Mouse (Mus musculus): ENCODE measurements around the gene Celsr1. TPM values are rescaled to one million over a fixed set of nuclear protein-coding genes. Genes with fewer than 3 reads are reported as not detected.
A peak's percentile ranks its signal among the peaks of the same experiment; 100 is the strongest.
"Not testable (repeated sequence)": the region's sequence is repeated elsewhere in the genome, so short reads cannot be mapped to it uniquely, and the experiment has no call there.

The Celsr1 gene
- polyA plus RNA-seq, 1 experiment from 2014 or later = 0.25 TPM

GRCm38 (mm10) chr15:85865913-85866312 lies 167.7 kb downstream of the Celsr1 start:
- H3K4me3 ChIP-seq; H3K9me3 ChIP-seq (replicated peaks); H3K27me3 ChIP-seq (replicated peaks); H3K9ac ChIP-seq; ATAC-seq; H3K4me2 ChIP-seq; H3K27ac ChIP-seq: not testable (repeated sequence)
- Histone ChIP-seq H3K36me3 (peaks cover 100% of the 10 kb centered on the region), H3K4me1 (peaks cover 12% of the 10 kb centered on the region)
- 89% methylated on average over 7 of the region's 7 CpGs for WGBS (ENCODE audit: insufficient replicate concordance)

- H3K27me3 ChIP-seq (replicated peaks) = no peaks in the 10 kb centered on the region
- H3K9me3 ChIP-seq (replicated peaks) = no peaks in the 10 kb centered on the region
- peak within 1 kb of the TSS; percentile 70 for H3K4me3 ChIP-seq
- peak within 1 kb of the TSS; percentile 82 for H3K9ac ChIP-seq
- H3K4me2 ChIP-seq = peak within 1 kb of the TSS; percentile 86
- ATAC-seq = peak; percentile 98
- peaks cover 31% of the 10 kb centered on the region for H3K4me1 ChIP-seq
- WGBS (ENCODE audit: insufficient replicate concordance) = under 1% methylated on average over 42 of the region's 42 CpGs
- H3K36me3 ChIP-seq = peaks cover 39% of the 10 kb centered on the region
- H3K27ac ChIP-seq = peak within 1 kb of the TSS; percentile 80
These were observed 174.0 kb downstream of the Celsr1 start, which contains the start of gene Gtse1 for GRCm38 (mm10) chr15:85859490-85860031. Gene Gtse1, plus strand, starts transcription at chr15:85859745.

GRCm38 (mm10) chr15:85858980-85859489 lies 174.5 kb downstream of the Celsr1 start:
- Histone ChIP-seq H3K27me3 (replicated peaks) (no peaks in the 10 kb centered on the region), H3K9me3 (replicated peaks) (no peaks in the 10 kb centered on the region), H3K27ac (peak overlapping the region; percentile 53; the same call in 1 of the 2 replicates), H3K4me1 (peaks cover 31% of the 10 kb centered on the region), H3K36me3 (peaks cover 34% of the 10 kb centered on the region), H3K4me3 (peak overlapping the region; percentile 70), H3K9ac (peak overlapping the region; percentile 82), H3K4me2 (peak overlapping the region; percentile 86)
- WGBS (ENCODE audit: insufficient replicate concordance) = 11% methylated on average over 15 of the region's 15 CpGs
- ATAC-seq = 0 out of 2 replicates have a peak, but pooled peaks have one; percentile 0

- WGBS (ENCODE audit: insufficient replicate concordance) = 66% methylated on average over 12 of the region's 12 CpGs
- no peak for ATAC-seq
- no peak overlapping the region for H3K4me3 ChIP-seq
These were observed 181.8 kb downstream of the Celsr1 start for GRCm38 (mm10) chr15:85851656-85852392.

More at GRCm38 (mm10) chr15:85851656-85852392, 181.8 kb downstream of the Celsr1 start:
- Histone ChIP-seq H3K4me1 (no peaks in the 10 kb centered on the region), H3K9me3 (replicated peaks) (no peaks in the 10 kb centered on the region), H3K27me3 (replicated peaks) (no peaks in the 10 kb centered on the region), H3K36me3 (0 out of 2 replicates have a peak, but pooled peaks cover 4% of the 10 kb centered on the region), H3K27ac (no peak overlapping the region), H3K4me2 (no peak overlapping the region), H3K9ac (no peak overlapping the region)

Other genes starting within 250 kb of the Celsr1 start
- 28.6 and 29.4 TPM in 2 replicates for gene Cdpf1, start 222.1 kb downstream of the Celsr1 start, polyA plus RNA-seq (2016; fragmentation: Nextera tagmentation; extraction: Ambion mirVana)
- gene Pkdrej, start 212.0 kb downstream of the Celsr1 start, polyA plus RNA-seq (2016; fragmentation: Nextera tagmentation; extraction: Ambion mirVana) = 0.07 and 0.12 TPM in 2 replicates
- 5.2 and 6.0 TPM in 2 replicates for gene Ttc38, start 201.5 kb downstream of the Celsr1 start, polyA plus RNA-seq (2016; fragmentation: Nextera tagmentation; extraction: Ambion mirVana)
- gene Gtse1, start 174.0 kb downstream of the Celsr1 start, polyA plus RNA-seq (2016; fragmentation: Nextera tagmentation; extraction: Ambion mirVana) = 34.4 and 35.3 TPM in 2 replicates
- gene Trmu, start 154.5 kb downstream of the Celsr1 start, polyA plus RNA-seq (2016; fragmentation: Nextera tagmentation; extraction: Ambion mirVana) = 21.8 and 22.1 TPM in 2 replicates
- 14.4 and 15.1 TPM in 2 replicates for gene Gramd4, start 23.9 kb upstream of the Celsr1 start, polyA plus RNA-seq (2016; fragmentation: Nextera tagmentation; extraction: Ambion mirVana)
- 5.7 and 5.9 TPM in 2 replicates for gene Cerk, start 152.4 kb upstream of the Celsr1 start, polyA plus RNA-seq (2016; fragmentation: Nextera tagmentation; extraction: Ambion mirVana)
- 8.8 and 9.2 TPM in 2 replicates for gene Tbc1d22a, start 180.7 kb upstream of the Celsr1 start, polyA plus RNA-seq (2016; fragmentation: Nextera tagmentation; extraction: Ambion mirVana)

All from liver, embryonic 12.5 days (tissue).